Mouse (Mus musculus) ES-E14 (cell line): ENCODE data around the gene Vdac2. TPM values are rescaled to one million over a fixed set of nuclear protein-coding genes. Genes with fewer than 3 reads are reported as not detected.

Experiments used
- DNase-seq: peaks from one replicate; pipeline ENCODE4 v3.0.0-alpha.2; 2013; ENCODE audit warnings: low read depth, low spot score
- H3K27ac ChIP-seq: 2 replicates; pipeline ENCODE4 v1.5.1; 2012; ENCODE audit warnings: low read depth, mild to moderate bottlenecking, low read length, moderate library complexity, mixed read lengths; ENCODE audit not compliant: poor library complexity, insufficient read depth, severe bottlenecking
- H3K36me3 ChIP-seq: 2 replicates; pipeline ENCODE4 v1.6.1; 2012; ENCODE audit warnings: mild to moderate bottlenecking, low read length, moderate library complexity, mixed read lengths; ENCODE audit not compliant: control insufficient read depth, poor library complexity, insufficient read depth, severe bottlenecking
- H3K4me1 ChIP-seq, 2 experiments: fragments of 150-350 bp in 1 of 2; sonication (generic) in 1 of 2; 2 replicates each; pipeline ENCODE4 v1.6.1; 2012; ENCODE audit warnings: low read length in 2 of 2, mild to moderate bottlenecking in 1 of 2, mixed read lengths in 1 of 2; ENCODE audit not compliant: control insufficient read depth in 2 of 2, insufficient read depth in 2 of 2, poor library complexity in 1 of 2
- H3K4me3 ChIP-seq, 2 experiments: fragments of 150-350 bp in 1 of 2; sonication (generic) in 1 of 2; 2 replicates each; pipeline ENCODE4 v1.5.1; 2012; ENCODE audit warnings: low read length in 2 of 2, low read depth in 1 of 2, mild to moderate bottlenecking in 1 of 2, mixed read lengths in 1 of 2; ENCODE audit not compliant: insufficient read depth in 1 of 2, poor library complexity in 1 of 2, severe bottlenecking in 1 of 2
- H3K9ac ChIP-seq: 2 replicates; pipeline ENCODE4 v1.6.1; 2012; ENCODE audit warnings: low read depth, mild to moderate bottlenecking, low read length, mixed read lengths; ENCODE audit not compliant: poor library complexity, insufficient read depth, severe bottlenecking
- H3K9me3 ChIP-seq: fragments of 150-350 bp; sonication (generic); 2 replicates; pipeline ENCODE4 v1.6.1; 2012; ENCODE audit warnings: low read depth, mild to moderate bottlenecking, low read length; ENCODE audit not compliant: control insufficient read depth, insufficient read depth
- CHD2 ChIP-seq: IDR thresholded peaks from 2 replicates; pipeline ENCODE4 v1.6.1; 2014; ENCODE audit warnings: mild to moderate bottlenecking, low read depth, low read length, inconsistent platforms
- HCFC1 ChIP-seq: IDR thresholded peaks from 2 replicates; pipeline ENCODE4 v1.6.1; 2012; ENCODE audit warnings: low read length, inconsistent platforms, borderline replicate concordance; ENCODE audit not compliant: insufficient read depth
- MAFK ChIP-seq: IDR thresholded peaks from 2 replicates; pipeline ENCODE4 v1.6.1; 2014; ENCODE audit warnings: mild to moderate bottlenecking, low read depth, low read length, inconsistent platforms; ENCODE audit not compliant: insufficient read depth
- ZC3H11A ChIP-seq: IDR thresholded peaks from 2 replicates; pipeline ENCODE4 v1.6.1; 2012; ENCODE audit warnings: low read depth, mild to moderate bottlenecking, inconsistent platforms, low read length, borderline replicate concordance
- ZNF384 ChIP-seq: IDR thresholded peaks from 2 replicates; pipeline ENCODE4 v1.6.1; 2012; ENCODE audit warnings: low read depth, low read length, inconsistent platforms
- in situ Hi-C, 2 experiments: fragments of 600-800 bp; cut with MboI; formaldehyde crosslinking; loops; one replicate each; pipeline ENCODE4 v1.15.1; 2025; ENCODE audit warnings: low sequenced_read_pairs in 2 of 2, inconsistent platforms in 1 of 2; ENCODE audit not compliant: unreplicated experiment in 2 of 2
- total RNA-seq: library from RNA; depleted of rRNA; stranded (reverse); fragments of 300-350 nt; gene quantifications from 2 replicates; pipeline ENCODE4 v1.2.3, GENCODE M21; 2012; rRNA removed

Vdac2 gene
- total RNA-seq, 1 experiment: 305 TPM

- in situ Hi-C loops: loop anchor here in 1 of 2 experiments (25.0 kb wide), 1 partner anchor 729 kb away; no protein-coding TSS in a partner anchor
- no peak for TF ChIP-seq CHD2
- Histone ChIP-seq H3K4me3 (no peak overlapping the region), H3K36me3 (no peaks in the 10 kb centered on the region), H3K4me1 (0 out of 4 replicates have a peak, but pooled peaks cover 0 to 1% of the 10 kb centered on the region in 2 experiments), H3K9ac (no peak overlapping the region), H3K27ac (no peak overlapping the region), H3K9me3 (no peaks in the 10 kb centered on the region)
- DNase-seq: no peak
These were observed 41.3 kb downstream of the Vdac2 start for GRCm38 (mm10) chr14:21866291-21866690.

GRCm38 (mm10) chr14:21866816-21867215 is 41.8 kb downstream of the Vdac2 start:
- Histone ChIP-seq H3K9ac (no peak overlapping the region), H3K36me3 (no peaks in the 10 kb centered on the region), H3K4me3 (no peak overlapping the region), H3K9me3 (no peaks in the 10 kb centered on the region), H3K4me1 (0 out of 4 replicates have a peak, but pooled peaks cover 0 to 1% of the 10 kb centered on the region in 2 experiments), H3K27ac (no peak overlapping the region)
- TF ChIP-seq CHD2 (no peak), ZC3H11A (no peak), ZNF384 (no peak), MAFK (no peak), HCFC1 (no peak)
- in situ Hi-C loops: loop anchor here in 1 of 2 experiments (25.0 kb wide), 1 partner anchor 730 kb away; no protein-coding TSS in a partner anchor
- DNase-seq: no peak

DNA sequence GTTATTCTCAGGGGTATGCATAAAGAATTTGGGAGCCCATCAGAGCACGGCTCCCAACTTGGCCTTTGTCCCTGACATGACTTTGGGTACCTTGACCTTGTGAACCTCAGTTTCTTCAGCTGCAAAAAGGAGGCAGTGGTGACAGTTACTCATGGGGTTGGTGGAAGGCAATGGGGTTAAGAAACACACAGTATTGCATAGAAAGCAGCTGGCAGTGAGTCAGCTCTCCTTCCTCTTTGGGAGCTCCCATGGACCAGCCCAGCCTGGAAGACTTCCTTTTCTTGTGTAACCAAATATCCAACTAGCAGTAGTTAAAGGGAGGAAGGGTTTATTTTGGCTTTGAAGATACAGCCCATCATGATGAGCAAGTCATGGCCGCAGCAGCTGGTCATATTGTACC is 65.4 kb downstream of the Vdac2 start:
- DNase-seq: no peak
- Histone ChIP-seq H3K4me3 (no peak overlapping the region), H3K9ac (no peak overlapping the region)

GRCm38 (mm10) chr14:21891581-21892340 is 66.7 kb downstream of the Vdac2 start:
- in situ Hi-C loops: no loop called here
- DNase-seq: no peak
- no peak overlapping the region for H3K27ac ChIP-seq

More for the DNA sequence above, 65.4 kb downstream of the Vdac2 start:
- Histone ChIP-seq H3K9me3 (no peaks in the 10 kb centered on the region), H3K4me1 (no peaks in the 10 kb centered on the region), H3K36me3 (no peaks in the 10 kb centered on the region), H3K27ac (no peak overlapping the region)
- in situ Hi-C loops: no loop called here
- no peak for TF ChIP-seq MAFK
- no peak for TF ChIP-seq HCFC1
- no peak for TF ChIP-seq CHD2
- TF ChIP-seq ZNF384: no peak
- TF ChIP-seq ZC3H11A: no peak

DNA sequence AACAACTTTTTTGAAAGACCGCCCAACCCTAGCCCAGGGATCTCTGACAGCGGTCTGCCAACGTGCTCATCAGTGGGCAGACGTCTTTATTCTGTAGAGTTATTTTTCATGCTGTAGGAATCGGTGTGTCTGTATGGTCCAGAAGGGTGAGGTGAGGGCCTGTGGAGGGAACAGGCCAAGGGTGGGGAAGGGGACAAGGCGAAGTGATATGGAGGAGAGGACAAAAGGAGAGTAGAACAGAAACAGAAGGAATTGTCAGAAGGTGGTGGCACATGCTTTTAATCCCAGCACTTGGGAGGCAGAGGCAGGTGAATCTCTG is 67.3 kb downstream of the Vdac2 start:
- no peak for DNase-seq

More at GRCm38 (mm10) chr14:21891581-21892340, 66.7 kb downstream of the Vdac2 start:
- no peak for TF ChIP-seq MAFK
- no peak for TF ChIP-seq CHD2
- TF ChIP-seq HCFC1: no peak
- TF ChIP-seq ZNF384: no peak
- H3K9ac ChIP-seq: no peak overlapping the region
- H3K4me1 ChIP-seq: no peaks in the 10 kb centered on the region
- no peak overlapping the region for H3K4me3 ChIP-seq
- no peaks in the 10 kb centered on the region for H3K36me3 ChIP-seq
- no peaks in the 10 kb centered on the region for H3K9me3 ChIP-seq

More for the DNA sequence above, 67.3 kb downstream of the Vdac2 start:
- Histone ChIP-seq H3K9ac (no peak overlapping the region), H3K36me3 (no peaks in the 10 kb centered on the region), H3K9me3 (no peaks in the 10 kb centered on the region), H3K27ac (no peak overlapping the region), H3K4me3 (no peak overlapping the region), H3K4me1 (no peaks in the 10 kb centered on the region)
- no peak for TF ChIP-seq CHD2
- no peak for TF ChIP-seq MAFK
- TF ChIP-seq ZC3H11A: no peak
- in situ Hi-C loops: no loop called here

Other genes with a start within 250 kb of the Vdac2 start
- gene Dupd1, start 110.7 kb upstream of the Vdac2 start, total RNA-seq: not detected in 2 replicates
- gene Samd8, start 74.7 kb upstream of the Vdac2 start, total RNA-seq: 28.0 and 31.4 TPM in 2 replicates
- 0.95 and 1.2 TPM in 2 replicates for gene Dusp13, start 74.1 kb upstream of the Vdac2 start, total RNA-seq
- 36.6 and 88.5 TPM in 2 replicates for gene Comtd1, start 23.7 kb downstream of the Vdac2 start, total RNA-seq
- gene Zfp503, start 164.4 kb downstream of the Vdac2 start, total RNA-seq: 0.21 and 1.2 TPM in 2 replicates
- 0.22 TPM in 1 of 2 replicates, not detected in the other for gene Lrmda, start 194.5 kb downstream of the Vdac2 start, total RNA-seq